Mouse (Mus musculus) E14TG2a.4 (cell line): Measurements from ENCODE around the gene Trim39.
"Not testable (repeated sequence)": the region's sequence is repeated elsewhere in the genome, so short reads cannot be mapped to it uniquely, and the experiment has no call there.

Experiments
- CTCF ChIP-seq: conservative IDR thresholded peaks from 2 replicates; pipeline ENCODE4 v1.5.1; 2014; ENCODE audit warnings: low read length
- NANOG ChIP-seq: IDR thresholded peaks from 2 replicates; pipeline ENCODE4 v1.6.1; 2014; ENCODE audit warnings: borderline replicate concordance, low read length, mixed read lengths

GRCm38 (mm10) chr17:36235300-36235699, 36.7 kb downstream of the Trim39 start:
- not testable (repeated sequence) for TF ChIP-seq CTCF, NANOG
